In genomic region chr3:46553590-46553989, GRCm38 (mm10) we compare ENCODE assay signal across 22 mouse cellular contexts.
"Had no signal": no experiment of that assay in that cellular context is flagged by ENCODE, and none has a peak within 500 bp of the region (broad histone marks: within the 10 kb centered on the region; RNA-seq: fewer than 3 reads in every experiment).

No protein-coding gene starts in this region.

- DNase-seq: heart, postnatal 10 days; heart, postnatal 14 days; heart, postnatal 36 days; heart, postnatal 4 days; kidney, adult 11 months; kidney, adult 18-20 months; kidney, adult 2 months; kidney, adult 8-10 months; kidney, adult 9 months; kidney, postnatal 10 days; kidney, postnatal 14 days; kidney, postnatal 25 days; kidney, postnatal 36 days; kidney, postnatal 4 days; layer of hippocampus, adult 9-11 months; layer of hippocampus, postnatal 36 days had no signal

- ATAC-seq: hindbrain, embryonic 16.5 days; hindbrain, postnatal 0 days; inflammation-experienced regulatory T-cells, adult 6 months; intestine, embryonic 15.5 days; intestine, embryonic 16.5 days; intestine, postnatal 0 days had no signal
